Mouse (Mus musculus) layer of hippocampus, adult 8-10 months (tissue): ENCODE measurements around the gene Vps45. TPM values are rescaled to one million over a fixed set of nuclear protein-coding genes. Genes with fewer than 3 reads are reported as not detected.

Experiments
- DNase-seq, 2 experiments: peaks; one replicate each; pipeline ENCODE4 v3.0.0; 2022; ENCODE audit warnings: low spot score in 2 of 2
- total RNA-seq, 4 experiments: library from RNA; stranded (reverse); gene quantifications; 2 replicates each; pipeline ENCODE4 v1.2.4; 2022

Gene Vps45
- total RNA-seq, 4 experiments from 2014 or later, result 42.9 to 55.4 (median 51.6) TPM

DNA sequence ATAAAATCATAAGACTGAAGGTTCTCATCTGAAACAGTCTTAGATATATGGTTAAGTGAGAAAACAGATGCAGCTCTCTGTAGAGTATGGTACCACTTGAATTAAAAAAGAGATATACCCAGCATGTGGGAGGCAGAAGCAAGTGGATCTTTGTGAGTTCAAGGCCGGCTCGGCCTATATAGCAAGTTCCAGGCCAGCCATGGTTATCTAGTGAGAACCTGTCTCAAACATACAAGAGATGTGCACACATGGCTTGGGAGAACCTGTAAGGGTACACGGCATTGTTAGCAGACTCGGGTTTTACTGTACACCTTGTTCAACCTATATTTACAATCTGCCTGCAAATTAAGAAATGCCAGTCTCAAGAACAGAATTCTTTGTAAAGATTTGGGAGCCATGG is 19.4 kb downstream of the Vps45 start:
- no peak for DNase-seq

- DNase-seq, result no peak
Measured at GRCm38 (mm10) chr3:96038156-96038555, 20.1 kb downstream of the Vps45 start.

DNA sequence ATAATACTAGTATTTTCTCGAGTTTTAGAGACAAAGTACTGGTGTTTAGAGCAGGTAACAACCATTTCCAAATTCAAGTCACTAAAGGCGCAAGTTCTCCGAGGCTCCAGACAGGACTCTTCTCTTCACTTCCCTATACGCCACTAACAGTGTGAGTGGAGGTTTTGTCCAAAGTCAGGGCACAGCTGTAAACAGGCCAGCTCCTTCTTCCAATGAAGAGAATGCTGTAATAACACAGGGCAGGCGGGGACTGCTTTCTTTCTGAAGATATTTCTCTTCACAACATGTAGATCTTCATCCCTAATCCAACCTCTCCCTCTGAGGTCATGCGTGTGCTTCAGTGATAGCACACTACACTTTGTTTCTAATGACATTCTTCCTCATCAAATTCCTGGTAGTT is 21.5 kb downstream of the Vps45 start:
- no peak for DNase-seq

DNA sequence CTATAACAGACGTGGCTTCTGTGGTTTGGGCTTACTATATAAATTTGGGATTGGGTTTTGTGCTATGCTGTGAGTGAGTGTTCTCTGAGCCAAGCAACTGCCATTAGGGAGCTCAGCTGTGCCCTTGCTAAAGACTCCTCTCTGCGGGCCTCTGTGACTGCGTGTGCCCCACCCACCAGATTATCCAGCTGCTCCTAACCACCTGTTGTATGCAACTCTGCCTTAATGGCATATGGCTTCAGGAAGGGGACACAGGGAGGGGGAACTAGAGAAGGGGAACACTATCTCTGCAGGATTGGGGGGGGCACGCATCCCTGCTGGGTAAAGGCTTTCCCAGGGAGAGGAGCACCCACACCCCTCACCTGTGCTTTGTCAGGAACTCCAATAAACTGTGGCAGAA is 25.2 kb downstream of the Vps45 start:
- no peak for DNase-seq

GRCm38 (mm10) chr3:96032652-96033017 is 25.6 kb downstream of the Vps45 start:
- DNase-seq, result no peak

- DNase-seq, result no peak
Measured at GRCm38 (mm10) chr3:96031991-96032651, 26.1 kb downstream of the Vps45 start.

GRCm38 (mm10) chr3:96029766-96030165 is 28.5 kb downstream of the Vps45 start:
- no peak for DNase-seq

DNA sequence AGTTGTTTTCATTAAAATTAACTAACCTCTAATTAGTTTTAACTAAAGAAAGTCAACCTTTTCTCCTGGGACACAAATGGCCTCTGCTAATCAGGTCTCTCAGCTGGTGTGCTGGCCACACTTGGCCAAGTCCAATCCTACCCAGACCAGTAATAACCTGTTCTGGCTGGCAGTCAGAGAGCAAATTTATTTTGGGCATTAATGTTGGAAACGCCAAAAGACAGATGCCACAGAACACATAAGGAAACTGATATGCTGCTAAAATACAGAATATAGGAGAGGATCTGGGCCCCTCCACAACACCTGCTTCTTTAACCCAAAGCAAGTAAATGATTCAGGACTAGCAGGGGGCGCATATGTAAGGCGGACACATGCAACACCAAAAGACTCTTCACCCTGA is 28.9 kb downstream of the Vps45 start:
- DNase-seq, result no peak

DNA sequence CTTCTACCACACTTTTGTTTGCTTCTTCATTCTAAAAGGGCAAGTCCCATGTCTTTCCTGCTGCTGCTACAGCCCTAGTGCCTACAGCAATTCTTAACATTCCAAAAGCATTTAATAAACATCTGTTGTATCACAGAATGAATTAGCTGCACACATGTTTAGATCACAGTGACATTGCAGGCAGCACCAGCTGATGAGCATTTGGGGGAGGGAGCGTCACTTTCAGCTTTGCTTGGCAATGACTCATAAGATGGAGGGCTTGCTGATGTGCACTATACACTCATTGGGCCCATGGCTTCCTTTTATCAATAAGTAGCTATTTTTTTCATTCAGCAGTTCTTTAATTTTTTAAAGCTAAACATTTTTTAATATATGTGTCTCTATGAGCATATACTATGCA is 30.4 kb downstream of the Vps45 start:
- DNase-seq, result no peak

GRCm38 (mm10) chr3:96027145-96027544 is 31.1 kb downstream of the Vps45 start:
- DNase-seq, result no peak

GRCm38 (mm10) chr3:96021421-96022128 is 36.7 kb downstream of the Vps45 start:
- no peak for DNase-seq

- DNase-seq, result no peak
Measured at GRCm38 (mm10) chr3:96020735-96021134, 37.5 kb downstream of the Vps45 start.

GRCm38 (mm10) chr3:96017461-96017860 is 40.8 kb downstream of the Vps45 start:
- DNase-seq, result no peak

DNA sequence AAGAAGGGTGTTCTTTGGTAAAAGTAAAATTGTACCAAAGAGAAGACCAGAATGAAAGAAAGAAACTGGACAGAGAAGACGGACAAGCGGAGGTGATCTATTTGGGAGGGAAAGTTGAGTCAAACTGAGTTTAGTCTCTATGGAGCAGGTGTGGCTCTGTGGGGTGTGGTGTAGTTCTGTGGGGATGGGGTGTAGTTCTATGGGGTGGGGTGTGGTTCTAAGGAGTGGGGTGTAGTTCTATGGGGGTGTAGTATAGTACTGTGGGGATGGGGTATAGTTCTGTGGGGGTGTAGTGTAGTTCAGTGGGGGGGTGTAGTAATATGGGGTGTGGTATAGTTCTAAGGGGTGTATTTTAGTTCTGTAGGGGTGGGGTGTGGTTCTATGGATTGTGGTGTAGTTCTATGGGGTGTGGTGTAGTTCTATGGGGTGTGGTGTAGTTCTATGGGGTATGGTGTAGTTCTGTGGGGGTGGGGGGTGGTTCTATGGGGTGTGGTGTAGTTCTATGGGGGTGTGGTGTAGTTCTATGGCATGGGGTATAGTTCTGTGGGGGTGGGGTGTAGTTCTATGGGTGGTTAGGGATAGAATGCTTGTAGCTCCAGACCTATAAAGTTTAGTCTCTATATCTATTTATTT is 41.9 kb downstream of the Vps45 start:
- DNase-seq, result no peak

GRCm38 (mm10) chr3:96015681-96016080 is 42.6 kb downstream of the Vps45 start:
- DNase-seq, result no peak

- no peak for DNase-seq
Measured at GRCm38 (mm10) chr3:96012805-96013204, 45.5 kb downstream of the Vps45 start.

DNA sequence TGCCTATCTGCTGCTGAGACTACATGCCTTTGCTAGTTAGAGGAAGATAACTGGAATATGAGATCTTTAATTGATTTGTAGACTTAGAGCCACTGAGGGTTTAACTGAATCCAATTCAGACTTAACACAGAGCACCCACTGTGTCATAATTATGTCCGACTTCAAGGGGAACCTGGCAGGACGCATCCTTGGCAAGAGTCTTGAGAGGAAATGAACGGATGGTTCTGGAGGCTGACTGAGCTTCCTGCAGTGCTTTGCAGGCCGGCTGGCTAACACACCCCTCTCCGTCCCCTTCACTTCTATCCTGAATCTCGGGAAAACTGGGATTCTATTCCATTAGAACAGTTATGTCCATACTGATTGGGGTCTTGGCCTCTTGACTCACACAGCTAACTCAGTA is 49.8 kb downstream of the Vps45 start:
- no peak for DNase-seq

- DNase-seq, result no peak
Measured at GRCm38 (mm10) chr3:96001560-96001959, 56.7 kb downstream of the Vps45 start.

- no peak for DNase-seq
Measured at GRCm38 (mm10) chr3:96000921-96001501, 57.3 kb downstream of the Vps45 start.

DNA sequence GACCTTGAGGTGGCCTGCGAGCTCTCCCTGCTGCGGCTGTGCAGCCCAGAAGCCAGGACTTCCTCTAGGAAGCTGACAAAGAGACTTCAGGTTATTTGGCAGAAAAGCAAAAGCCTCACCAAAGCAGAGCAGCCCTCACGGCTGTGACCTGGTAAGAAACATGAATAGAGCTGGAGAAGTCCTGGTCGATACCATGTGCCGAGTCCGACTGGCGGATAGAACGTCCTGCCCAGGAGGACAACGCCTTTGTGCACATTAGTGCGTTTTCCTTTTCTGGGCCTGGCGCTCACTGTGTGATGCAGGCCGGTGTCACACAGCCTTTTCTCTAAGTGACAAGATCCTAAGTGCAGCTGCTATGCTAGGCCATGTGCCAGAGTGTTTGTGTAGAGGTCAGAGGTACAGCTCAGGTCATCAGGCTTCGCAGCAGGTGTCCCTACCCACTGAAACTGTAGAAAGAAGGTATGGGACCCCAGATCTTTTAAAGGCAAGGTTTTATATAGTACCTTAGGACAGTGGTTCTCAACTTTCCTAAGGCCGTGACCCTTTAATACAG is 58.1 kb downstream of the Vps45 start:
- DNase-seq, result no peak

DNA sequence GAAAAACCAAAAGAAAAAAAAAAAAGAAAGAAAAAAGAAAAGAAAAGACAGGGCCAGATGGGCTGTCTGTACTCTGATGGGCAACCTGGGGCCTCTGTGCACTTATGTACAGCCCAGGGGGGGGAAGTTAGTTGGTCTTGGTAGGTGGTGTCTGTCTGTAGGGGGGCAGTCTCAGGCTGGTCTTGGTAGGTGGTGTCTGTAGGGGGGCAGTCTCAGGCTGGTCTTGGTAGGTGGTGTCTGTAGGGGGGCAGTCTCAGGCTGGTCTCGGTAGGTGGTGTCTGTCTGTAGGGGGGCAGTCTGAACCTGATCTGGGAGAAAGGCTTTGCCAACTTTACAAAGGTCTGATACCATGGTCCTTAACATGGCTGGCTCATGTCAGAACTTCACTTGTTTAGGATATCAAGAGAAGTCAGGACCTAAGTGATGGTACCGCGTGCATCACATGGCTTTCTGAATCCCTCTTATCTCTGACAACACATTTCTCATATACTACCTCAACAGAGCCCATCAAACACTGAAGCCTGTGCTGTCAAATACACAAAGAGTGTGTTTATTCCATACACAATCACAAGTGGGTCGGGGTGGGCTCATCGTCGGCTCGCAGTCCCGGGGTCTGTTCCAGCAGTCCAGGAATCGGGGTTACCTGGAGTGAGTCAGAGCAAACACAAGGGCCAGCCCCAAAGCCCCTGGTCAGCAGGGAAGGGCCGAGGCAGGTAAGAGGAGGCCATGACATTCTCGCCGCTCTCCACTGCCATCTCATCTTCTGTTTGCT is 58.8 kb downstream of the Vps45 start:
- DNase-seq, result no peak
